Mouse (Mus musculus) C2C12 (cell line): ENCODE results near the gene 4930449I24Rik.

ENCODE experiments used
- CEBPB ChIP-seq: IDR thresholded peaks from one replicate; pipeline ENCODE4 v1.6.1; 2011; ENCODE audit warnings: low read depth, mild to moderate bottlenecking, control low read depth, moderate library complexity
- CTCF ChIP-seq: IDR thresholded peaks from one replicate; pipeline ENCODE4 v1.5.1; 2011; ENCODE audit not compliant: control insufficient read depth, insufficient read depth, insufficient read length
- FOSL1 ChIP-seq: IDR thresholded peaks from one replicate; pipeline ENCODE4 v1.8.0; 2011; ENCODE audit warnings: mild to moderate bottlenecking, low read length; ENCODE audit not compliant: poor library complexity, insufficient read depth, severe bottlenecking
- MAX ChIP-seq: IDR thresholded peaks from one replicate; pipeline ENCODE4 v1.6.1; 2011; ENCODE audit warnings: mild to moderate bottlenecking, control low read depth
- MYOD1 ChIP-seq: IDR thresholded peaks from one replicate; pipeline ENCODE4 v1.6.1; 2011; ENCODE audit warnings: low read depth; ENCODE audit not compliant: control insufficient read depth, insufficient read length
- MYOG ChIP-seq: IDR thresholded peaks from one replicate; pipeline ENCODE4 v1.6.1; 2011; ENCODE audit not compliant: control insufficient read depth, insufficient read length; ENCODE audit errors: extremely low read depth
- USF1 ChIP-seq: IDR thresholded peaks from one replicate; pipeline ENCODE4 v1.6.1; 2011; ENCODE audit warnings: low read depth, mild to moderate bottlenecking, control low read depth, moderate library complexity

GRCm38 (mm10) chr5:146468311-146468710 lies 33.9 kb upstream of the 4930449I24Rik start:
- TF ChIP-seq CTCF: no peak
- TF ChIP-seq MAX: no peak
- TF ChIP-seq CEBPB: no peak
- TF ChIP-seq FOSL1: no peak
- TF ChIP-seq MYOD1: no peak
- TF ChIP-seq USF1: no peak
- no peak for TF ChIP-seq MYOG
